Mouse (Mus musculus) embryonic fibroblast, embryonic 13.5 days (primary cell): Measurements from ENCODE around the gene Gucy1b2.

ENCODE experiments used
- CTCF ChIP-seq: IDR thresholded peaks from 2 replicates; pipeline ENCODE4 v1.5.1; 2011; ENCODE audit warnings: mild to moderate bottlenecking, control low read depth, low read length, moderate library complexity, borderline replicate concordance; ENCODE audit not compliant: insufficient read depth
- POLR2A ChIP-seq: IDR thresholded peaks from 2 replicates; pipeline ENCODE4 v1.6.1; 2011; ENCODE audit warnings: low read depth, mild to moderate bottlenecking, control low read depth, low read length, moderate library complexity

DNA sequence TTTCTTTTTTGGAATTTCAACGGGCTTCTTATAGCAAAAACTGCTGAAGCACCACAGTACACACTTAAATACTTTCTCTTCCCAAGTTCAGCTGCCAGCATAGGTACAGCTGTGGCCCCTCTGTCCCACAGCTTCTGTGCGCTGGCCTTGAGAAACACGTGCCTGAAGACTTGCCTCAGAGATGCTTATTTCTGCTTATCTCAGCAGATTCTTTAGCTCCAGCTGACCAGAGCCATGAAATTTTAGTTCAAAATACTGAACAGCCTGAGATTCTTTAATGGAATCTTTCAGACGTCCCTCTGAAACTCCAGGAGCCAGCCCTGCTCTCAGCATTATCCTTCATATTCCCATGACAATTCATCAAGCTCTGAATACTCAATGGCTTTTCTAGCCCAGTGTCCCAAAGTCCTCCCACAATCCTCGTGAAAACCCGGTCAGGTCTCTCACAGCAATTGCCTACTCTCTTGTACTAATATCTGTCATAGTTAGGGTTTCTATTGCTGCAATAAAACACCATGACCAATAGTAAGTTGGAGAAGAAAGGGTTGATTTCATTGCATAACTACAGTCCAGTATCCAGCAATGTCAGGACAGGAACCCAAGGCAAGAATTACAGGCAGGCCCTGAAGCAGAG is 12.1 kb upstream of the Gucy1b2 start:
- TF ChIP-seq CTCF (no peak), POLR2A (no peak)
